Mouse (Mus musculus): ENCODE results near the gene Zdhhc6. TPM values are rescaled to one million over a fixed set of nuclear protein-coding genes. Genes with fewer than 3 reads are reported as not detected.

Gene Zdhhc6
- polyA plus RNA-seq, 1 experiment from 2014 or later = 112 TPM

DNA sequence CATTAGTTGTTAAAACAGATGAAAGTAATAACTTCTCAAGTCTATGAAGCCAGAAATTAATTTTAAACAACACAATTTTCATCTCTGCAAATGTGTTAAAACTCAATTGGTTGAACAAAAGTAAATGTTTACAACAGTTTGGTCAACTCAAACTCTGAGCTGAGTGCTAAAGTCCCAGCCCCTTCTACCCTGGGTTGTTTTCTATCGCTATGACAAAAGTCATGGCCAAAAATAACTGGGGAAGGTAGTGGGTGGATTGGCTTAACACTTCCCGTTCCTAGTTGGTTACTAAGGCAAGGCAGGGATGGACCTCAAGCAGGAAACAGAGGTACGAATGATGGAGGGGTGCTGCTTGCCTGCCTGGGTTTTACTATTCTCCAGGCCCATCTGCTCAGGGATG, 39.1 kb downstream of the Zdhhc6 start:
- Histone ChIP-seq H3K4me1 (ENCODE audit: control insufficient read depth, insufficient read depth, low read length) (no peaks in the 10 kb centered on the region), H3K4me3 (ENCODE audit: low read depth, low read length) (no peak overlapping the region), H3K27ac (ENCODE audit: low read depth, low read length) (no peak overlapping the region), H3K9ac (ENCODE audit: low read length) (no peak overlapping the region), H3K4me2 (no peak overlapping the region), H3K27me3 (ENCODE audit: control insufficient read depth, insufficient read depth, low read length) (no peaks in the 10 kb centered on the region), H3K9me3 (ENCODE audit: control insufficient read depth, low read length) (no peaks in the 10 kb centered on the region), H3K36me3 (ENCODE audit: control insufficient read depth, insufficient read depth, low read length) (no peaks in the 10 kb centered on the region)
- 92% methylated on average over 3 of the region's 3 CpGs for WGBS
- DNase-seq (ENCODE audit: low spot score, missing footprints) (no peak), ATAC-seq (ENCODE audit: low FRiP score) (no peak)

- H3K27ac ChIP-seq (ENCODE audit: low read depth, low read length) = no peak overlapping the region
- WGBS = 80% methylated on average over 4 of the region's 4 CpGs
Observed at GRCm38 (mm10) chr19:55276100-55276499, 39.7 kb downstream of the Zdhhc6 start.

DNA sequence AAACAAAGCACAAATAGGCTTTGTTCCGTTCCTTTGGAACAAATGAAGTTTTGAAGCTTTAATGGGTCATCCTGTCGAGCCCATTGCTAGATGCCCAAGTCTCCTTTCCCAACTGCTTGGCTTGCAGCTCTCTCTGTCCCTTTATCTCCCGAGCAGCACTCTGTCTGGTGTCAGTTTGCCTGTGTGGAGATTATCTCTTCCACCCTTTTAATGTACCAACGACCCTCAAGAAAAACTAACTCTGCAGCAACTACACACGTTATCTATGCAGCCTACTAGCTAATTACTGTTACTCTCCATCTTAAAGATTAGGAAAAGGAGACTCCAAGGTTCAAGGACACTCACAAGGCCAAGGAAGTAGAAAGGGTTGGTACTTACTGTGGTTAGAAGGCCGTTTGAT, 42.5 kb downstream of the Zdhhc6 start:
- Histone ChIP-seq H3K9me3 (ENCODE audit: control insufficient read depth, low read length) (no peaks in the 10 kb centered on the region), H3K4me3 (ENCODE audit: low read depth, low read length) (no peak overlapping the region), H3K4me2 (no peak overlapping the region), H3K27ac (ENCODE audit: low read depth, low read length) (no peak overlapping the region), H3K4me1 (ENCODE audit: control insufficient read depth, insufficient read depth, low read length) (peaks cover 2% of the 10 kb centered on the region; the same call in 1 of the 2 replicates), H3K27me3 (ENCODE audit: control insufficient read depth, insufficient read depth, low read length) (no peaks in the 10 kb centered on the region), H3K9ac (ENCODE audit: low read length) (no peak overlapping the region), H3K36me3 (ENCODE audit: control insufficient read depth, insufficient read depth, low read length) (no peaks in the 10 kb centered on the region)
- 77% methylated on average over 6 of the region's 6 CpGs for WGBS
- DNase-seq (ENCODE audit: low spot score, missing footprints) (no peak), ATAC-seq (ENCODE audit: low FRiP score) (no peak)

More at GRCm38 (mm10) chr19:55276100-55276499, 39.7 kb downstream of the Zdhhc6 start:
- DNase-seq (ENCODE audit: low spot score, missing footprints) (no peak), ATAC-seq (ENCODE audit: low FRiP score) (no peak)
- Histone ChIP-seq H3K4me1 (ENCODE audit: control insufficient read depth, insufficient read depth, low read length) (peaks cover 2% of the 10 kb centered on the region; the same call in 1 of the 2 replicates), H3K4me3 (ENCODE audit: low read depth, low read length) (no peak overlapping the region), H3K9ac (ENCODE audit: low read length) (no peak overlapping the region), H3K4me2 (no peak overlapping the region), H3K27me3 (ENCODE audit: control insufficient read depth, insufficient read depth, low read length) (no peaks in the 10 kb centered on the region), H3K9me3 (ENCODE audit: control insufficient read depth, low read length) (no peaks in the 10 kb centered on the region), H3K36me3 (ENCODE audit: control insufficient read depth, insufficient read depth, low read length) (no peaks in the 10 kb centered on the region)

DNA sequence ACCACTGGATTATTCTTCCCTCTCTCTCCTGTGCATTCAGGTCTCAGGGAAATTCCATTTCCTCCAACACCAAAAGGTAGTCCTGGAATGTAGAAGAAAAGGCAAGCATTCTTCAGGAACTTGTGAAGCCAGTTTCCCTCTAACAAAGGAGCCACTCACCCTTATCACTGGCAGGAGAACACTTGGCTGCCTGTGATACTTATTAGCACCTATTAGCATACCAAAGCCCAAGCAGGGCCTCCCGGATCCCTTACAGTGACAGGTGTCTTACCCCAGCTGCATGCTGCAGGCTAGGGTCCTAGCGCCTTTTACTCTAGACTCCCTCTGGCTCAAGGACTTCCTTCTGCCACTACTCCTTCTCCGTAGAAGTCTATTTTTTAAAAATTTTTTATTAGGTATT, 44.4 kb downstream of the Zdhhc6 start:
- Histone ChIP-seq H3K9me3 (ENCODE audit: control insufficient read depth, low read length) (no peaks in the 10 kb centered on the region), H3K27me3 (ENCODE audit: control insufficient read depth, insufficient read depth, low read length) (no peaks in the 10 kb centered on the region), H3K4me3 (ENCODE audit: low read depth, low read length) (no peak overlapping the region), H3K9ac (ENCODE audit: low read length) (no peak overlapping the region), H3K4me2 (no peak overlapping the region), H3K36me3 (ENCODE audit: control insufficient read depth, insufficient read depth, low read length) (no peaks in the 10 kb centered on the region), H3K4me1 (ENCODE audit: control insufficient read depth, insufficient read depth, low read length) (peaks cover 2% of the 10 kb centered on the region; the same call in 1 of the 2 replicates), H3K27ac (ENCODE audit: low read depth, low read length) (no peak overlapping the region)
- no peak for DNase-seq (ENCODE audit: low spot score, missing footprints)
- no peak for ATAC-seq (ENCODE audit: low FRiP score)
- WGBS = 36% methylated on average over 3 of the region's 3 CpGs

- H3K4me2 ChIP-seq = no peak overlapping the region
- H3K27ac ChIP-seq (ENCODE audit: low read depth, low read length) = no peak overlapping the region
- H3K4me3 ChIP-seq (ENCODE audit: low read depth, low read length) = no peak overlapping the region
- H3K9me3 ChIP-seq (ENCODE audit: control insufficient read depth, low read length) = no peaks in the 10 kb centered on the region
- H3K27me3 ChIP-seq (ENCODE audit: control insufficient read depth, insufficient read depth, low read length) = no peaks in the 10 kb centered on the region
- no peaks in the 10 kb centered on the region for H3K36me3 ChIP-seq (ENCODE audit: control insufficient read depth, insufficient read depth, low read length)
- no peak for ATAC-seq (ENCODE audit: low FRiP score)
- H3K9ac ChIP-seq (ENCODE audit: low read length) = no peak overlapping the region
- WGBS = 85% methylated on average over 5 of the region's 5 CpGs
- peaks cover 2% of the 10 kb centered on the region; the same call in 1 of the 2 replicates for H3K4me1 ChIP-seq (ENCODE audit: control insufficient read depth, insufficient read depth, low read length)
- DNase-seq (ENCODE audit: low spot score, missing footprints) = no peak
Observed at GRCm38 (mm10) chr19:55269051-55269450, 46.8 kb downstream of the Zdhhc6 start.

- DNase-seq (ENCODE audit: low spot score, missing footprints) = no peak
- Histone ChIP-seq H3K36me3 (ENCODE audit: control insufficient read depth, insufficient read depth, low read length) (no peaks in the 10 kb centered on the region), H3K27me3 (ENCODE audit: control insufficient read depth, insufficient read depth, low read length) (no peaks in the 10 kb centered on the region), H3K4me3 (ENCODE audit: low read depth, low read length) (no peak overlapping the region), H3K9ac (ENCODE audit: low read length) (no peak overlapping the region), H3K4me1 (ENCODE audit: control insufficient read depth, insufficient read depth, low read length) (peaks cover 2% of the 10 kb centered on the region; the same call in 1 of the 2 replicates), H3K4me2 (no peak overlapping the region), H3K9me3 (ENCODE audit: control insufficient read depth, low read length) (no peaks in the 10 kb centered on the region), H3K27ac (ENCODE audit: low read depth, low read length) (no peak overlapping the region)
- 82% methylated on average over 3 of the region's 3 CpGs for WGBS
- ATAC-seq (ENCODE audit: low FRiP score) = no peak
Observed at GRCm38 (mm10) chr19:55268150-55268549, 47.7 kb downstream of the Zdhhc6 start.

GRCm38 (mm10) chr19:55266786-55267185, 49.0 kb downstream of the Zdhhc6 start:
- 85% methylated on average over 3 of the region's 3 CpGs for WGBS
- no peak overlapping the region for H3K27ac ChIP-seq (ENCODE audit: low read depth, low read length)
- no peak overlapping the region for H3K4me3 ChIP-seq (ENCODE audit: low read depth, low read length)
- H3K4me1 ChIP-seq (ENCODE audit: control insufficient read depth, insufficient read depth, low read length) = peaks cover 2% of the 10 kb centered on the region; the same call in 1 of the 2 replicates
- H3K36me3 ChIP-seq (ENCODE audit: control insufficient read depth, insufficient read depth, low read length) = no peaks in the 10 kb centered on the region
- DNase-seq (ENCODE audit: low spot score, missing footprints) (no peak), ATAC-seq (ENCODE audit: low FRiP score) (no peak)
- no peak overlapping the region for H3K9ac ChIP-seq (ENCODE audit: low read length)
- H3K27me3 ChIP-seq (ENCODE audit: control insufficient read depth, insufficient read depth, low read length) = no peaks in the 10 kb centered on the region
- no peak overlapping the region for H3K4me2 ChIP-seq
- no peaks in the 10 kb centered on the region for H3K9me3 ChIP-seq (ENCODE audit: control insufficient read depth, low read length)

DNA sequence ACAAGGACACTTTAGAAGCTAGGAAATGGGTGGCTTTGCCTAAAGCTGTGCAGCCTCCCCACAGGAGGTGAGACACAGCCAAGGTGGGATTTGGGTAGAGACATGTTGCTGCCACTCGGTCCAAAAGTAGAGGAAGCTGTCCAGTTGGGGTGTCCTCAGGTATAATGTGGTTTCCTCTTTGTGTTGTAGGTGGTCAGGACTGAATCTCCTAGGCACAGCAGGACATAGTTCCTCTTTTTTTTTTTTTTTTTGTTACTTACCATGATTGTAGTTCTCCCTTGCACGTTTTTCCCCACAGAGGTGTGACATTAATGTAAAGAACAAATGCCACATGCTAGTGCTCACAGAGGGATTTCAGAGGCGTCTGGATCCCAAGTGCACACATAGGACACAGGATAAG, 50.6 kb downstream of the Zdhhc6 start:
- no peak overlapping the region for H3K4me2 ChIP-seq
- DNase-seq (ENCODE audit: low spot score, missing footprints) (no peak), ATAC-seq (ENCODE audit: low FRiP score) (no peak)
- 81% methylated on average over 3 of the region's 3 CpGs for WGBS
- H3K4me1 ChIP-seq (ENCODE audit: control insufficient read depth, insufficient read depth, low read length) = no peaks in the 10 kb centered on the region
- H3K9me3 ChIP-seq (ENCODE audit: control insufficient read depth, low read length) = no peaks in the 10 kb centered on the region
- no peak overlapping the region for H3K4me3 ChIP-seq (ENCODE audit: low read depth, low read length)
- H3K27ac ChIP-seq (ENCODE audit: low read depth, low read length) = no peak overlapping the region
- H3K27me3 ChIP-seq (ENCODE audit: control insufficient read depth, insufficient read depth, low read length) = no peaks in the 10 kb centered on the region
- H3K9ac ChIP-seq (ENCODE audit: low read length) = no peak overlapping the region
- H3K36me3 ChIP-seq (ENCODE audit: control insufficient read depth, insufficient read depth, low read length) = no peaks in the 10 kb centered on the region

DNA sequence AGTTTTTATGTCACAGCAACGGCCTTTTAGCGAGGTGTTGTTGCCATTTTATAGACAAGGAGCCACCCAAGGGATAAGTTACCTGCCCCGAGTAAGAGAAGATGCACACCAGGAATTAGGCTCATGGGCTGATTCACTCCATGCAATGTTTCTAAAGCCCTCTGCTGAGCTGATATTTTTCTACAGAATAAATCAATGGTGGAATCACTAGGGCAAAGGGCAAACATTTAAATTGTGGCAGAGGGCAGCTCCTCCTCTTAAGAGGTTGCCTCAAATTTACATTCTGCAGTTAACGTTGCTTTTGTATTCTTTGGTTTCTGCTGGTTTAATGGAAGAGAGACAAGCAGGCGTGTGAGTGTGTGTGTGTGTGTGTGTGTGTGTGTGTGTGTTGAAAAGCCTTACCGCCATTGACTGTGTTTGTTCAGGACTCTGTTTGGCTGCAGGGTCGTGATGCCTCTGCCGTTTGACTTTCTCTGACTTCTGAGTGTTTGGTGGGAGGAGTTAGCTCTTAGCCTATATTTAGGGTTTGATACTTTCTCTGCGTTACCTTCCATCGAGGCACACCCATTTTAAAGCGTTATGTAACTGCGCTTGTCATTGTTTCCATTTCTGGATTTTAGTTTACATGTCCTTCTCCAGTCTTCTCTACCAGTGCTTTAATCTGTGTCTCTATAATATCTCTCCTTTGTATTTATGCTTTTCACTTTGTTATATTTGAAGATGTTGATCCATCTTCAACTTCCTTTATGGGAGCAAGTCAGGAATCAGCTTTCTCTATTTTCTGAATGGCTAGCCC, 55.2 kb downstream of the Zdhhc6 start:
- H3K27ac ChIP-seq (ENCODE audit: low read depth, low read length) = no peak overlapping the region
- no peaks in the 10 kb centered on the region for H3K4me1 ChIP-seq (ENCODE audit: control insufficient read depth, insufficient read depth, low read length)
- H3K9ac ChIP-seq (ENCODE audit: low read length) = no peak overlapping the region
- 78% methylated on average over 12 of the region's 12 CpGs for WGBS
- H3K36me3 ChIP-seq (ENCODE audit: control insufficient read depth, insufficient read depth, low read length) = no peaks in the 10 kb centered on the region
- H3K9me3 ChIP-seq (ENCODE audit: control insufficient read depth, low read length) = no peaks in the 10 kb centered on the region
- no peak overlapping the region for H3K4me3 ChIP-seq (ENCODE audit: low read depth, low read length)
- DNase-seq (ENCODE audit: low spot score, missing footprints) = no peak
- ATAC-seq (ENCODE audit: low FRiP score) = no peak
- H3K4me2 ChIP-seq = no peak overlapping the region
- H3K27me3 ChIP-seq (ENCODE audit: control insufficient read depth, insufficient read depth, low read length) = no peaks in the 10 kb centered on the region
